Mouse (Mus musculus) embryonic facial prominence, embryonic 14.5 days (tissue): Measurements from ENCODE around the gene Gm20605. TPM values are rescaled to one million over a fixed set of nuclear protein-coding genes. Genes with fewer than 3 reads are reported as not detected.
A peak's percentile ranks its signal among the peaks of the same experiment; 100 is the strongest.

Experiments used
- ATAC-seq: fragments of 200-750 bp; cut with Nextera tagmentation; 2 replicates; pipeline ENCODE4 v1.8.0; 2017; ENCODE audit warnings: low read depth, moderate number of reproducible peaks, moderate TSS enrichment
- DNase-seq: peaks from one replicate; pipeline ENCODE4 v3.0.0-alpha.2; 2015; ENCODE audit warnings: low spot score
- H3K27ac ChIP-seq: fragments of 300-500 bp; sonication (generic); replicated peaks from 2 replicates; pipeline ENCODE4 v1.5.1; 2014; ENCODE audit warnings: low read depth, mild to moderate bottlenecking, low read length, moderate library complexity
- H3K27me3 ChIP-seq: fragments of 300-500 bp; sonication (generic); replicated peaks from 2 replicates; pipeline ENCODE4 v1.6.1; 2014; ENCODE audit warnings: low read length; ENCODE audit not compliant: control insufficient read depth, insufficient read depth
- H3K36me3 ChIP-seq: fragments of 300-500 bp; sonication (generic); 2 replicates; pipeline ENCODE4 v1.6.1; 2014; ENCODE audit warnings: low read length, mixed read lengths; ENCODE audit not compliant: control insufficient read depth, insufficient read depth
- H3K4me1 ChIP-seq: fragments of 300-500 bp; sonication (generic); 2 replicates; pipeline ENCODE4 v1.6.1; 2014; ENCODE audit warnings: antibody characterized with exemption, low read length; ENCODE audit not compliant: control insufficient read depth, insufficient read depth
- H3K4me2 ChIP-seq: fragments of 300-500 bp; sonication (generic); 2 replicates; pipeline ENCODE4 v1.6.1; 2014; ENCODE audit warnings: low read depth, mild to moderate bottlenecking, low read length, moderate library complexity, mixed read lengths
- H3K4me3 ChIP-seq: fragments of 300-500 bp; sonication (generic); 2 replicates; pipeline ENCODE4 v1.5.1; 2014; ENCODE audit warnings: low read depth, mild to moderate bottlenecking, low read length
- H3K9ac ChIP-seq: fragments of 300-500 bp; sonication (generic); 2 replicates; pipeline ENCODE4 v1.6.1; 2014; ENCODE audit warnings: low read depth, mild to moderate bottlenecking, low read length, moderate library complexity, mixed read lengths
- H3K9me3 ChIP-seq: fragments of 300-500 bp; sonication (generic); 2 replicates; pipeline ENCODE4 v1.6.1; 2016; ENCODE audit warnings: low read length; ENCODE audit not compliant: control insufficient read depth
- WGBS: fragments of 180-500 bp; shearing (Covaris S2); extraction: QIAGEN DNeasy Blood & Tissue Kit; methylation state at CpG from one replicate; pipeline ENCODE4 v1.1.7; 2014; 5-methylcytosine and 5-hydroxymethylcytosine counted together
- polyA plus RNA-seq: library from polyadenylated mRNA; unstranded; fragments of >200 nt; fragmentation: Nextera tagmentation; extraction: Ambion mirVana; gene quantifications from 2 replicates; pipeline ENCODE4 v1.2.1, GENCODE M21; 2014

The Gm20605 gene
- polyA plus RNA-seq, 1 experiment from 2014 or later, result 6.4 TPM

DNA sequence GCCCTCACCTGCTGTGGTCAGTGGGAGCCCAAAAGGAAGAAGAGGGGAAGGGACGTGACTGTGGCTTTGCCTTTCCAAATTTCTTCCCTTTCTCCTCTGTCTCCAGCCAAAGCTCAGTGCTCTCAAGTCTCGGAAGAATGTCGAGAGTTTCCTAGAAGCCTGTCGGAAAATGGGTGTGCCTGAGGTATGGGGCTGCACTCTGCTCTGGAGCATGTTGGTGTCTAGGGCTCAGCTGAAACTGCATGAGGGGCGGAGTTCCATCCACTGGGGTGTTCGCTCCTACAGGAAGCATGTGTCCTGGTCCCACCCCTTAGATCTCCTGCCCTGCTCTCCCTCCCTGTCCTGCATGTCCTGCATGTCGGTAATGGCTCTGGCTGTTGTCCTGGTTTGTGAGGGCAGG is 10.5 kb downstream of the Gm20605 start:
- Histone ChIP-seq H3K9ac (no peak overlapping the region), H3K9me3 (no peaks in the 10 kb centered on the region), H3K36me3 (peaks cover 78% of the 10 kb centered on the region), H3K4me2 (no peak overlapping the region), H3K4me1 (no peaks in the 10 kb centered on the region), H3K4me3 (no peak overlapping the region), H3K27ac (no peak overlapping the region), H3K27me3 (peaks cover 9% of the 10 kb centered on the region; the same call in 1 of the 2 replicates)
- 81% methylated on average over 7 of the region's 7 CpGs for WGBS
- ATAC-seq (no peak), DNase-seq (no peak)

DNA sequence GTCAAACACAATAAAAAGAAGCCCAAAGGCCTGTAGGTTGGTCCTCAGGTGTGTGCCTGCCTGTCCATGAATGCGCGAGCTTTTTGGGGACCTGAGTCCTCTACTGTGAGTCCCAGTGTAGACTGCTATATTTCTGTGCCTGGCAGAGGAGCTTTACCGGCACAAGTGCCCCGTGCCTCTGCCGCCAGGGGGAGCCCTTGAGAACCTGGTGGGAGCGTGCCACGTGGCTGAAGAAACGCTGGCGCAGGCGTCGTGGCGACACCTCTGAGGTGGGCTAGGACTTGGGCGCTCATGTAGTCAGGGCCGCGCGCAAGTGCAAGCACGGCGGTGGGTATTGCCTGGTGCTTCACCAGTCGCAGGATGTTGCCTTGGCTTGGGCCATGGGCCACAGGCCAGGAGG is 12.1 kb downstream of the Gm20605 start, which contains the start of gene Sap25:
TSS of gene Sap25 (plus strand) at position 281 of the 400 bp plus-strand sequence.
- H3K27me3 ChIP-seq, result peaks cover 25% of the 10 kb centered on the region
- peaks cover 63% of the 10 kb centered on the region for H3K36me3 ChIP-seq
- WGBS, result 83% methylated on average over 13 of the region's 19 CpGs
- no peak within 1 kb of the TSS for H3K4me3 ChIP-seq
- DNase-seq, result no peak
- H3K4me1 ChIP-seq, result no peaks in the 10 kb centered on the region; the same call in 1 of the 2 replicates
- no peak within 1 kb of the TSS for H3K27ac ChIP-seq
- ATAC-seq, result no peak
- no peak within 1 kb of the TSS for H3K4me2 ChIP-seq
- no peaks in the 10 kb centered on the region for H3K9me3 ChIP-seq
- H3K9ac ChIP-seq, result no peak within 1 kb of the TSS

DNA sequence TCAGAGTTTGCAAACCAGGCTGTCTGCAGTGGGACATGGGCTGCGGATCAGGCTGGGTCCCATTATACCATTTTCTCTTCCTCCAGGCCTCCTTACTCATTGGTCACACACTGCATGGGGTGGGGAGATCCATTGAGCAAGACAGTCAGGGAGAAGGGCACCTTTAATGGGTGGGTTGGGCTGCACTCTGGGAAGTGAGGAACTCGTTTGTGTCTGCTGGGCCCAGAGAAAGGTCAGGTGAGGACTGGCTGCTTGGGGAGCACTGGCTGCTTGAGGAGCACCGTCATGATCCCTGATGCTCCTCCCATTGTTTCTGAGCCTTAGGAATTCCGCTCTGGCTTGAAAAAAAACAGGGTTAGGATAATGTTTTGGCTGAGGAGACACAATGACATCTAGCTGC is 13.9 kb downstream of the Gm20605 start:
- Histone ChIP-seq H3K9me3 (no peaks in the 10 kb centered on the region), H3K27me3 (peaks cover 29% of the 10 kb centered on the region), H3K4me2 (no peak overlapping the region), H3K4me3 (no peak overlapping the region), H3K9ac (no peak overlapping the region), H3K4me1 (peaks cover 4% of the 10 kb centered on the region), H3K36me3 (peaks cover 45% of the 10 kb centered on the region), H3K27ac (no peak overlapping the region)
- WGBS, result 48% methylated on average over 4 of the region's 4 CpGs
- no peak for DNase-seq
- no peak for ATAC-seq

DNA sequence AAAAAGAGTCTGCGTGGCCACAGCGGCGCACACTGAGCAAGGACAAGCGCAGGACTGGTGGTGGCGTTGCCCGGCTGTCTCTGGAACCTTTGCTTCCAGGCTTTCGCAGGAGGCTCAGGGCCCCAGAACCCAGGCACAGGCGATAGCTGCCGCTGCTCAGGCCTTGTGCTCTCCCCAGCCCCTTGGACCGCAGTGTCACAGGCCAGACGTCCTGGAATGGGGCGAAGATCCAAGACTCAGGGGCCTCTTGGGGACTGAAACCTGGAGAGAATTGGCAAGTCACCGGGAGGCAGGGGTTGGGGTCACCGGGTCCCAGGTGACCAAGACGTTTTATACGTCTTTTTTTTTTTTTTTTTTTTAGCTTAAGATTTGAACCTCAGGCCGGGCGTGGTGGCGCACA is 15.5 kb downstream of the Gm20605 start:
- Histone ChIP-seq H3K4me3 (no peak overlapping the region), H3K9ac (no peak overlapping the region), H3K4me2 (no peak overlapping the region), H3K9me3 (no peaks in the 10 kb centered on the region), H3K36me3 (peaks cover 31% of the 10 kb centered on the region), H3K27ac (no peak overlapping the region), H3K4me1 (peaks cover 7% of the 10 kb centered on the region), H3K27me3 (peaks cover 29% of the 10 kb centered on the region)
- WGBS, result 47% methylated on average over 19 of the region's 19 CpGs
- DNase-seq (no peak), ATAC-seq (no peak)

DNA sequence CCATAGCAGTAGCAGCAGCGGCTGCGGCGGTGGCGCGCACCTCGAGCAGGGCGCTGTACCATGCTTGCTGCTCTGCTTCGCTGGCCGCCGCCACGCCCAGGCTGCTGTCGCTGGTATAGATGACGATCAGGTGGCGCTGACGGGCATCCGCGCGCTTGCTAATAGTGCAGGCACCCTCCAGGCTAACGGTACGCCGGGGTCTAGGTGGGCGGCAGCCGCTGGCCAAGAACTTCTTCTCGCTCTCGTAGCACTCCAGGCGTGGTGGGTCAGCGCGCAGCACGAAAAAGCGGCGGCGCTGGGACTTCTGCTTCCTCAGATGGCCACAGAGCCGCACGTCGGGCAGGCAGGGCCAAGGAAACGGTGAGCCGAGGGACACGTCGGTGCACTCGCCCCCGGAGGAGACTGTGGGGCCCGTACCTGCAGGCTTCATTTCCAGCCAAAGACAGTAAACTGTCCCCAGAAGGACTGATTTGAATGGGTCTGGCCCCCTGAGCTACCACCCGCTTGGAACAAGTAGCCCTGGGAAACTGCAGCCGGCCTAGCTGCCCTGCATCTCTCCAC is 16.2 kb downstream of the Gm20605 start:
- Histone ChIP-seq H3K27ac (no peak overlapping the region), H3K4me1 (peaks cover 14% of the 10 kb centered on the region), H3K9me3 (no peaks in the 10 kb centered on the region), H3K27me3 (peaks cover 29% of the 10 kb centered on the region), H3K9ac (0 out of 2 replicates have a peak overlapping the region, but pooled peaks have one; percentile 38), H3K4me2 (peak overlapping the region; percentile 54), H3K36me3 (peaks cover 24% of the 10 kb centered on the region), H3K4me3 (peak overlapping the region; percentile 32)
- DNase-seq (no peak), ATAC-seq (no peak)
- WGBS, result 4% methylated on average over 44 of the region's 44 CpGs

DNA sequence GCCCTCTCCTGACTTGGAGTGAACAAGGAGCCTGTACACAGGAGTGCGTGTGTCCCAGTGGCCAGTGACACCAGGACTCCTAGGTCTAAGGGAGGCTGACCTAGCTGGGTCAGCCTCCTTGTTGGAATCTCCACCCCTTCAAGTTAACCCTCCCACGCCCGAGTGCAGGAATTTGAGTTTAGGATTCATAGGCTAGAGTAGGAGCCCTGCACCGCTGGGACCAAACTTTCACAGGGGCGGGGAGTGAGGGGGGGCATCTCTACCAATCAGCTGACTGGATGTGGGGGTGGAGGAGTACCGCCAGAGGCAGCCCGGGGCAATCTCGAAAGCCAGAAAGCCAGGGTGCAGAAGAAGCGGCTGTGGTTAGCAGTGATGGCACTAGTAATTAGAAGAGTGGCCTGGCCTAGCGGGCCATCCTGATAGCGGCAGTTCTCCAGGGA is 16.7 kb downstream of the Gm20605 start, which contains the start of gene Irs3:
TSS of gene Irs3 (minus strand) at position 63 of the 440 bp plus-strand sequence.
- Histone ChIP-seq H3K4me2 (peak within 1 kb of the TSS; percentile 54), H3K9me3 (no peaks in the 10 kb centered on the region), H3K4me1 (peaks cover 15% of the 10 kb centered on the region), H3K27ac (no peak within 1 kb of the TSS), H3K9ac (0 out of 2 replicates have a peak within 1 kb of the TSS, but pooled peaks have one; percentile 38), H3K36me3 (peaks cover 19% of the 10 kb centered on the region), H3K4me3 (peak within 1 kb of the TSS; percentile 32), H3K27me3 (peaks cover 29% of the 10 kb centered on the region)
- ATAC-seq (no peak), DNase-seq (no peak)
- 13% methylated on average over 11 of the region's 11 CpGs for WGBS

DNA sequence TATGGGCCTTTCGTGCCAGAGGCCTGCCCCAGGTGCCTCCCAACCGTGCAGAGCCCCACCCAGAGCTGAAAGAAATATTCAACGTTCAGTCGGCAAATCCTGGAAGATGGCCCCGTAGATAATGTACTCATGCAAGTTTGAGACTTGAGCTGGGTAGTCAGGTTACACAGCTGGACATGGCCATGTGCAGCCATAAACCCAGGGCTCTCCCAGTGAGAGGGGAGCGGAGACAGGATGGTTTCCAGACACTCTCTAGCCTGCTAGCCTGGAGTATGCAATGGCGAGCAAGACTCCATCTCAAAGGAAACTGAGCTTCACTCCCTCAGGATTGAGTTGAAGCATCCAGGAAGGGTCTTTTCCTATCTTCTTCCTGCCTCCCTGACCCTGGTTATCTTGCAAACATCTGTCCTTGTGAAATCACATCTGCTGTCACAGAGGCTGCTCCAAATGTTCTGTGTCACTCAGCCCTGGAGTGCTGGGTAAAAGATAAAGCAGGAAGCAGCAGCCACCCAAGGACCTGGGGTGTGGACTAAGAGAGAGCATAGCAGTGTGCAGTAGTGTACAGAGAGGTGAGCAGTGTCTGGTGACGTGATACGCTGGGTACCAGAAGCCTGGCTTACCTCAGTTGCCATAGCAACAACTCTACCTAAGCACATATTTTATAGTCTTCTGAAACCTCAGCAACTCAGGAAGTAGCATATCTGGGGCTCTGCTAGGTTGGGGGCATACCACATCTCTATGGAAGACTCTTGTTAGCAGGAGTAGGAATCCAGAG is 19.0 kb downstream of the Gm20605 start:
- ATAC-seq, result peak; percentile 32; the same call in 1 of the 2 replicates
- H3K36me3 ChIP-seq, result peaks cover 4% of the 10 kb centered on the region; the same call in 1 of the 2 replicates
- no peak overlapping the region for H3K9ac ChIP-seq
- no peak overlapping the region for H3K27ac ChIP-seq
- H3K4me2 ChIP-seq, result no peak overlapping the region
- peaks cover 15% of the 10 kb centered on the region for H3K4me1 ChIP-seq
- 39% methylated on average over 9 of the region's 9 CpGs for WGBS
- H3K4me3 ChIP-seq, result no peak overlapping the region
- no peaks in the 10 kb centered on the region for H3K9me3 ChIP-seq
- peaks cover 29% of the 10 kb centered on the region for H3K27me3 ChIP-seq
- DNase-seq, result peak; percentile 39

DNA sequence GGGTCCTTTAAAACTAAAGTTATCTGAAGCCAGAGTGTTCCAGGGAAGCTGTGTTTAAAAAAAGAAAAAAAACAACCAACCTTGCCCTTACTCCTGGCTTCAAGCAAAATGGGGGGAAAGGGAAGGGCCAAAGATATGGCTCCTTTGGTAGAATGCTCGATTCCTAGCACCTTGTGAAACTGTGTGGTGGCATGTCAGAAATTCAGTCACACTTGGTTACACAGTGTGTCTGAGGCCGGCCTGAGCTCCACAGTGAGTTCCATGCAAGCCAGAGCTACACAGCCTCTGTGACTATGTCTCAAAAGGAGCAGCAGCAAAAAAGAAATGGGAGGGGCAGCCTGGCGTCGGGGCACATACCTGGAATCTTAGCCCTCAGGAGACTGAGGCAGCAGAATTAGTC is 20.3 kb downstream of the Gm20605 start:
- Histone ChIP-seq H3K4me2 (no peak overlapping the region), H3K27ac (no peak overlapping the region), H3K36me3 (peaks cover 4% of the 10 kb centered on the region; the same call in 1 of the 2 replicates), H3K27me3 (peaks cover 23% of the 10 kb centered on the region), H3K4me3 (no peak overlapping the region), H3K9ac (no peak overlapping the region), H3K9me3 (no peaks in the 10 kb centered on the region), H3K4me1 (peaks cover 15% of the 10 kb centered on the region)
- ATAC-seq, result no peak
- 33% methylated on average over 4 of the region's 4 CpGs for WGBS
- no peak for DNase-seq
